Mouse (Mus musculus): ENCODE results near the gene Fads6. TPM values are rescaled to one million over a fixed set of nuclear protein-coding genes. Genes with fewer than 3 reads are reported as not detected.

The Fads6 gene
- total and polyA plus RNA-seq, 3 experiments = 3.3 to 6.6 TPM; not detected in 1

DNA sequence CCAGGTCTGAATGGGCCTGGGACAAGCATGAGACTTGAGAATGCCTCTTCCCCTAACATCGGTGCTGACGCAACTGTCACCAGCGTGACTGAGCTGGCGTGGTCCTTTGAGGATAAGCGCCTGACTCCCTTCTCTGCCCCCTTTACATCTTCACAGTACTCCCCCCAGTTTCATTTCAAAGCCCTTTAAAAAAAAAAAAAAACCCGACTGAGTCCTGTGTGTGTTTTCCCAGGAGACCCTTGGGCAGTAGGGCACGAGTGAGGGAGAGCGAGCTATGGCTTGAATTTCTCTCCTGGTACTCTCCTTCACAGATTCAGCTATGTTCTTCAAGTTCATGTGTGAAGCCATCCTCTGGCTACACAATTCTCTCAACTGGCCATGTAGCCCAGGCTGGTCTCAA, 697 bp upstream of the Fads6 start:
- no peaks in the 10 kb centered on the region for H3K79me2 ChIP-seq (ENCODE audit: control insufficient read depth, insufficient read depth, low read length, poor library complexity)
- H3K9me3 ChIP-seq (replicated peaks; ENCODE audit: insufficient read depth, low read length) = no peaks in the 10 kb centered on the region
- no peaks in the 10 kb centered on the region for H3K36me3 ChIP-seq (ENCODE audit: control insufficient read depth in 1 of 2, insufficient read depth in 2 of 2, low read length in 2 of 2)
- peak overlapping the region; percentile 63 to 72 for H3K4me3 ChIP-seq (ENCODE audit: control insufficient read depth in 1 of 2, insufficient read depth in 1 of 2, low read depth in 2 of 2, low read length in 2 of 2)
- H3K4me1 ChIP-seq (ENCODE audit: control insufficient read depth in 1 of 2, insufficient read depth in 2 of 2, low read length in 2 of 2) = no peaks in the 10 kb centered on the region; a peak in 1 of 4 replicates
- no peak for DNase-seq (ENCODE audit: low read depth, low spot score)
- H3K27ac ChIP-seq (ENCODE audit: control insufficient read depth, low read depth, low read length) = no peak overlapping the region
- no peak for TF ChIP-seq RCOR1 (IDR thresholded peaks at IDR 0.05; ENCODE audit: low read depth, low read length)
- no peak for TF ChIP-seq MAZ (IDR thresholded peaks at IDR 0.05; ENCODE audit: low read depth, low read length)
- no peak for TF ChIP-seq BHLHE40 (IDR thresholded peaks at IDR 0.05; ENCODE audit: borderline replicate concordance, low read depth, low read length)
- TF ChIP-seq HCFC1 (IDR thresholded peaks at IDR 0.05; ENCODE audit: low read depth, low read length) = no peak
- no peak for TF ChIP-seq ELF1 (IDR thresholded peaks at IDR 0.05; ENCODE audit: low read depth, low read length)
- TF ChIP-seq KAT2A (conservative IDR thresholded peaks at IDR 0.05; ENCODE audit: low read depth, low read length) = no peak
- no peak for TF ChIP-seq NELFE (IDR thresholded peaks at IDR 0.05; ENCODE audit: low read depth, low read length)
- no peak for TF ChIP-seq POLR2AphosphoS5 (IDR thresholded peaks at IDR 0.05; ENCODE audit: borderline replicate concordance, low read depth, low read length)
- H3K27me3 ChIP-seq (ENCODE audit: control insufficient read depth in 1 of 2, insufficient read depth in 2 of 2, low read length in 2 of 2) = 0 out of 4 replicates have a peak, but pooled peaks cover 0 to 1% of the 10 kb centered on the region in 2 experiments
- peak overlapping the region; percentile 54 for H3K9ac ChIP-seq (ENCODE audit: control insufficient read depth, low read depth, low read length, poor library complexity, severe bottlenecking)

DNA sequence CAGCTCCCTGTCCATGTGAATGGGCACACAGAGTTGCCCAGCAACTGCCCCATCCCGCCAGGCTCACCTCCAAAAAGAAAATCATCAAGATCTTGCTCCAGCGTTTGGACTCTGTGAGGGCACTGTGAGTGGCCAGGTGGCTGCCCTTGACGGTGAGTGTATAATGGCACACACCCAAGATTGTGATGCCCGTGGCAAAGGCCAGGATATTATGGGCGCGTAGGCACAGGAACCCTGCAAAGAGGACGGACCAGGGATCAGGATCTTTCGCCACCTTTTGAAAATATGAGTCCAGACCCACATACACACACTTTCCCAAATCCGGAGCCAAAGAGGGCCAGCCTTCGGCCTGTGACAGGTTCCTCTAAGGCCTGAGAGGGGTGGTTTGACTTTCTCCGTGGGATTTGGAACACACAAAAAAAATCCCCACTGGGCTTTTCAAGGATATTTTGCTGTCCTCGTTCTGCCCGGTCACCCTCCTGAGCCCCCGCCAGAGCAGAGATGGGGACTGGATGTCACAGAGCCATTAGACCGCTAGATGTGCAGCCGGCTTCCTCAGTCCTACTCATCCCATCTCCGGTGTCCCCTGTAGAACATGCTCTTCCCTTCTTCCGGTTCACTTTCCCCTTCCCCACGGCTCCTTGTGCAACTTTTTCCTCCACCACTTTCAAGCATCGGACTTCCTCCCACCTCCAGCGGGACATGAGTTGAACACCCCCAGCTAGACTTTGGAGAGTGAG, 822 bp downstream of the Fads6 start:
- no peak for DNase-seq (ENCODE audit: low read depth, low spot score)
- H3K79me2 ChIP-seq (ENCODE audit: control insufficient read depth, insufficient read depth, low read length, poor library complexity) = no peaks in the 10 kb centered on the region
- H3K9ac ChIP-seq (ENCODE audit: control insufficient read depth, low read depth, low read length, poor library complexity, severe bottlenecking) = peak overlapping the region; percentile 54
- no peak overlapping the region for H3K27ac ChIP-seq (ENCODE audit: control insufficient read depth, low read depth, low read length)
- no peaks in the 10 kb centered on the region for H3K9me3 ChIP-seq (replicated peaks; ENCODE audit: insufficient read depth, low read length)
- H3K36me3 ChIP-seq (ENCODE audit: control insufficient read depth in 1 of 2, insufficient read depth in 2 of 2, low read length in 2 of 2) = no peaks in the 10 kb centered on the region
- peak overlapping the region; percentile 63 to 72 for H3K4me3 ChIP-seq (ENCODE audit: control insufficient read depth in 1 of 2, insufficient read depth in 1 of 2, low read depth in 2 of 2, low read length in 2 of 2)
- TF ChIP-seq CHD2 (IDR thresholded peaks at IDR 0.05; ENCODE audit: low read length) (no peak), ZC3H11A (IDR thresholded peaks at IDR 0.05; ENCODE audit: low read depth, low read length) (no peak), ETS1 (IDR thresholded peaks at IDR 0.05; ENCODE audit: low read depth, low read length) (no peak), SMC3 (IDR thresholded peaks at IDR 0.05; ENCODE audit: low read depth, low read length) (no peak), MAFK (IDR thresholded peaks at IDR 0.05; ENCODE audit: borderline replicate concordance, low read depth, low read length) (no peak), GATA1 (IDR thresholded peaks at IDR 0.05; ENCODE audit: low read depth, low read length) (no peak), TAL1 (IDR thresholded peaks at IDR 0.05; ENCODE audit: low read length) (no peak), MAZ (IDR thresholded peaks at IDR 0.05; ENCODE audit: low read depth, low read length) (no peak), POLR2AphosphoS5 (IDR thresholded peaks at IDR 0.05; ENCODE audit: borderline replicate concordance, low read depth, low read length) (no peak), ZMIZ1 (IDR thresholded peaks at IDR 0.05; ENCODE audit: low read depth, low read length) (no peak), MYC (IDR thresholded peaks at IDR 0.05; ENCODE audit: low read depth, low read length) (no peak), MYB (IDR thresholded peaks at IDR 0.05; ENCODE audit: low read depth, low read length) (no peak), BHLHE40 (IDR thresholded peaks at IDR 0.05; ENCODE audit: borderline replicate concordance, low read depth, low read length) (no peak), HCFC1 (IDR thresholded peaks at IDR 0.05; ENCODE audit: low read depth, low read length) (no peak), EP300 (IDR thresholded peaks at IDR 0.05; ENCODE audit: low read depth in 1 of 2, low read length in 2 of 2) (no peak)
- H3K27me3 ChIP-seq (ENCODE audit: control insufficient read depth in 1 of 2, insufficient read depth in 2 of 2, low read length in 2 of 2) = no peaks in the 10 kb centered on the region
- H3K4me1 ChIP-seq (ENCODE audit: control insufficient read depth in 1 of 2, insufficient read depth in 2 of 2, low read length in 2 of 2) = no peaks in the 10 kb centered on the region; a peak in 1 of 4 replicates
